Mouse (Mus musculus): ENCODE measurements around the gene Sh3bgrl3. TPM values are rescaled to one million over a fixed set of nuclear protein-coding genes. Genes with fewer than 3 reads are reported as not detected.
A peak's percentile ranks its signal among the peaks of the same experiment; 100 is the strongest.
"Not testable (repeated sequence)": the region's sequence is repeated elsewhere in the genome, so short reads cannot be mapped to it uniquely, and the experiment has no call there.

The Sh3bgrl3 gene
- 376 and 460 TPM in 2 replicates for polyA plus RNA-seq (2014; fragmentation: Nextera tagmentation; extraction: Ambion mirVana)

- peaks cover 2% of the 10 kb centered on the region; the same call in 1 of the 2 replicates for H3K36me3 ChIP-seq (ENCODE audit: control insufficient read depth, insufficient read depth, low read length)
- DNase-seq, result peak; percentile 93
- WGBS, result 0% methylated on average over 50 of the region's 50 CpGs
- peak within 1 kb of the TSS; percentile 79 for H3K27ac ChIP-seq (replicated peaks; ENCODE audit: low read depth, low read length)
- peaks cover 22% of the 10 kb centered on the region for H3K4me1 ChIP-seq (ENCODE audit: control insufficient read depth, insufficient read depth, low read length)
- no peaks in the 10 kb centered on the region for H3K27me3 ChIP-seq (ENCODE audit: control insufficient read depth, insufficient read depth, low read length)
- H3K9ac ChIP-seq (replicated peaks; ENCODE audit: low read length), result peak within 1 kb of the TSS; percentile 80
- peak within 1 kb of the TSS; percentile 76 for H3K4me2 ChIP-seq (ENCODE audit: low read length)
- H3K4me3 ChIP-seq (replicated peaks; ENCODE audit: low read depth, low read length), result peak within 1 kb of the TSS; percentile 87
- no peaks in the 10 kb centered on the region for H3K9me3 ChIP-seq (ENCODE audit: control insufficient read depth, low read length)
- peak; percentile 93 for ATAC-seq (ENCODE audit: low FRiP score, low TSS enrichment)
Observed at GRCm38 (mm10) chr4:134128221-134128982, at the start of gene Sh3bgrl3. Gene Sh3bgrl3 (minus strand): TSS chr4:134128789.

GRCm38 (mm10) chr4:134172391-134172790 is 43.8 kb upstream of the Sh3bgrl3 start:
- no peaks in the 10 kb centered on the region for H3K9me3 ChIP-seq (ENCODE audit: control insufficient read depth, low read length)
- 0 out of 2 replicates have a peak, but pooled peaks cover 5% of the 10 kb centered on the region for H3K36me3 ChIP-seq (ENCODE audit: control insufficient read depth, insufficient read depth, low read length)
- no peaks in the 10 kb centered on the region for H3K27me3 ChIP-seq (ENCODE audit: control insufficient read depth, insufficient read depth, low read length)
- no peak overlapping the region for H3K4me2 ChIP-seq (ENCODE audit: low read length)
- WGBS, result 91% methylated on average over 3 of the region's 3 CpGs
- H3K4me3 ChIP-seq (replicated peaks; ENCODE audit: low read depth, low read length), result no peak overlapping the region
- H3K4me1 ChIP-seq (ENCODE audit: control insufficient read depth, insufficient read depth, low read length), result no peaks in the 10 kb centered on the region
- H3K9ac ChIP-seq (replicated peaks; ENCODE audit: low read length), result no peak overlapping the region
- DNase-seq (peak; percentile 5), ATAC-seq (ENCODE audit: low FRiP score, low TSS enrichment) (no peak)
- H3K27ac ChIP-seq (replicated peaks; ENCODE audit: low read depth, low read length), result no peak overlapping the region

- Histone ChIP-seq H3K4me3 (replicated peaks; ENCODE audit: low read depth, low read length) (no peak overlapping the region), H3K27ac (replicated peaks; ENCODE audit: low read depth, low read length) (no peak overlapping the region), H3K27me3 (ENCODE audit: control insufficient read depth, insufficient read depth, low read length) (no peaks in the 10 kb centered on the region), H3K36me3 (ENCODE audit: control insufficient read depth, insufficient read depth, low read length) (0 out of 2 replicates have a peak, but pooled peaks cover 11% of the 10 kb centered on the region), H3K4me1 (ENCODE audit: control insufficient read depth, insufficient read depth, low read length) (no peaks in the 10 kb centered on the region), H3K9me3 (ENCODE audit: control insufficient read depth, low read length) (no peaks in the 10 kb centered on the region), H3K9ac (replicated peaks; ENCODE audit: low read length) (no peak overlapping the region), H3K4me2 (ENCODE audit: low read length) (no peak overlapping the region)
- 95% methylated on average over 3 of the region's 3 CpGs for WGBS
- DNase-seq (no peak), ATAC-seq (ENCODE audit: low FRiP score, low TSS enrichment) (no peak)
Observed at GRCm38 (mm10) chr4:134166906-134167305, 38.3 kb upstream of the Sh3bgrl3 start.

- no peak overlapping the region for H3K9ac ChIP-seq (replicated peaks; ENCODE audit: low read length)
- DNase-seq, result no peak
- H3K4me2 ChIP-seq (ENCODE audit: low read length), result no peak overlapping the region
- no peak overlapping the region for H3K4me3 ChIP-seq (replicated peaks; ENCODE audit: low read depth, low read length)
- H3K36me3 ChIP-seq (ENCODE audit: control insufficient read depth, insufficient read depth, low read length), result 0 out of 2 replicates have a peak, but pooled peaks cover 11% of the 10 kb centered on the region
- H3K4me1 ChIP-seq (ENCODE audit: control insufficient read depth, insufficient read depth, low read length), result no peaks in the 10 kb centered on the region
- no peak for ATAC-seq (ENCODE audit: low FRiP score, low TSS enrichment)
- H3K9me3 ChIP-seq (ENCODE audit: control insufficient read depth, low read length), result no peaks in the 10 kb centered on the region
- H3K27ac ChIP-seq (replicated peaks; ENCODE audit: low read depth, low read length), result no peak overlapping the region
- WGBS, result 87% methylated on average over 3 of the region's 3 CpGs
- H3K27me3 ChIP-seq (ENCODE audit: control insufficient read depth, insufficient read depth, low read length), result no peaks in the 10 kb centered on the region
Observed at GRCm38 (mm10) chr4:134165548-134166465, 37.2 kb upstream of the Sh3bgrl3 start.

GRCm38 (mm10) chr4:134165024-134165423 is 36.4 kb upstream of the Sh3bgrl3 start:
- WGBS, result 87% methylated on average over 6 of the region's 6 CpGs
- Histone ChIP-seq H3K9me3 (ENCODE audit: control insufficient read depth, low read length) (no peaks in the 10 kb centered on the region), H3K27ac (replicated peaks; ENCODE audit: low read depth, low read length) (no peak overlapping the region), H3K36me3 (ENCODE audit: control insufficient read depth, insufficient read depth, low read length) (0 out of 2 replicates have a peak, but pooled peaks cover 8% of the 10 kb centered on the region), H3K27me3 (ENCODE audit: control insufficient read depth, insufficient read depth, low read length) (no peaks in the 10 kb centered on the region), H3K9ac (replicated peaks; ENCODE audit: low read length) (no peak overlapping the region), H3K4me2 (ENCODE audit: low read length) (no peak overlapping the region), H3K4me3 (replicated peaks; ENCODE audit: low read depth, low read length) (no peak overlapping the region), H3K4me1 (ENCODE audit: control insufficient read depth, insufficient read depth, low read length) (no peaks in the 10 kb centered on the region)
- DNase-seq, result no peak
- ATAC-seq (ENCODE audit: low FRiP score, low TSS enrichment), result no peak

GRCm38 (mm10) chr4:134164591-134164990 is 36.0 kb upstream of the Sh3bgrl3 start:
- Histone ChIP-seq H3K4me1 (ENCODE audit: control insufficient read depth, insufficient read depth, low read length) (no peaks in the 10 kb centered on the region), H3K27ac (replicated peaks; ENCODE audit: low read depth, low read length) (no peak overlapping the region), H3K9ac (replicated peaks; ENCODE audit: low read length) (no peak overlapping the region), H3K27me3 (ENCODE audit: control insufficient read depth, insufficient read depth, low read length) (no peaks in the 10 kb centered on the region), H3K4me3 (replicated peaks; ENCODE audit: low read depth, low read length) (no peak overlapping the region), H3K4me2 (ENCODE audit: low read length) (no peak overlapping the region), H3K9me3 (ENCODE audit: control insufficient read depth, low read length) (no peaks in the 10 kb centered on the region), H3K36me3 (ENCODE audit: control insufficient read depth, insufficient read depth, low read length) (0 out of 2 replicates have a peak, but pooled peaks cover 8% of the 10 kb centered on the region)
- DNase-seq (no peak), ATAC-seq (ENCODE audit: low FRiP score, low TSS enrichment) (no peak)
- WGBS, result 94% methylated on average over 5 of the region's 6 CpGs

- not testable (repeated sequence) for H3K4me1 ChIP-seq (ENCODE audit: control insufficient read depth, insufficient read depth, low read length); H3K27ac ChIP-seq (replicated peaks; ENCODE audit: low read depth, low read length); ATAC-seq (ENCODE audit: low FRiP score, low TSS enrichment); H3K9ac ChIP-seq (replicated peaks; ENCODE audit: low read length); H3K36me3 ChIP-seq (ENCODE audit: control insufficient read depth, insufficient read depth, low read length); H3K9me3 ChIP-seq (ENCODE audit: control insufficient read depth, low read length); H3K27me3 ChIP-seq (ENCODE audit: control insufficient read depth, insufficient read depth, low read length)
- DNase-seq, result peak; percentile 41
- Histone ChIP-seq H3K4me2 (ENCODE audit: low read length) (peak overlapping the region; percentile 55), H3K4me3 (replicated peaks; ENCODE audit: low read depth, low read length) (peak overlapping the region; percentile 38)
- WGBS, result 3% methylated on average over 30 of the region's 30 CpGs
Observed at GRCm38 (mm10) chr4:134160071-134160470, 31.5 kb upstream of the Sh3bgrl3 start.

- no peaks in the 10 kb centered on the region for H3K27me3 ChIP-seq (ENCODE audit: control insufficient read depth, insufficient read depth, low read length)
- no peak for ATAC-seq (ENCODE audit: low FRiP score, low TSS enrichment)
- no peak overlapping the region for H3K4me2 ChIP-seq (ENCODE audit: low read length)
- no peaks in the 10 kb centered on the region for H3K4me1 ChIP-seq (ENCODE audit: control insufficient read depth, insufficient read depth, low read length)
- H3K36me3 ChIP-seq (ENCODE audit: control insufficient read depth, insufficient read depth, low read length), result peaks cover 8% of the 10 kb centered on the region; the same call in 1 of the 2 replicates
- DNase-seq, result no peak
- H3K9me3 ChIP-seq (ENCODE audit: control insufficient read depth, low read length), result no peaks in the 10 kb centered on the region
- WGBS, result 91% methylated on average over 6 of the region's 6 CpGs
- H3K27ac ChIP-seq (replicated peaks; ENCODE audit: low read depth, low read length), result no peak overlapping the region
- no peak overlapping the region for H3K4me3 ChIP-seq (replicated peaks; ENCODE audit: low read depth, low read length)
- H3K9ac ChIP-seq (replicated peaks; ENCODE audit: low read length), result no peak overlapping the region
Observed at GRCm38 (mm10) chr4:134158774-134159173, 30.2 kb upstream of the Sh3bgrl3 start.
